Mouse (Mus musculus): ENCODE data around the gene Rnf141. TPM values are rescaled to one million over a fixed set of nuclear protein-coding genes. Genes with fewer than 3 reads are reported as not detected.

The Rnf141 gene
- polyA plus RNA-seq, 1 experiment, result 12.4 TPM

GRCm38 (mm10) chr7:110781231-110781711, 63.0 kb downstream of the Rnf141 start:
- no peak for DNase-seq (ENCODE audit: low read depth in 1 of 2, low spot score in 2 of 2)
- no peaks in the 10 kb centered on the region for H3K27me3 ChIP-seq (ENCODE audit: control insufficient read depth, insufficient read depth, low read length)
- no peak overlapping the region for H3K4me3 ChIP-seq (ENCODE audit: extremely low read depth, insufficient read depth, insufficient read length)
- H3K27ac ChIP-seq (ENCODE audit: insufficient read depth, low read length), result no peak overlapping the region
- TF ChIP-seq CTCF (IDR thresholded peaks at IDR 0.05; ENCODE audit: extremely low read depth, insufficient read depth, insufficient read length, insufficient replicate concordance), result no peak
- no peak for TF ChIP-seq POLR2A (IDR thresholded peaks at IDR 0.05; ENCODE audit: low read depth, low read length)
- peaks cover 11% of the 10 kb centered on the region; the same call in 1 of the 2 replicates for H3K4me1 ChIP-seq (ENCODE audit: control insufficient read depth, insufficient read depth, insufficient read length)
- H3K36me3 ChIP-seq (ENCODE audit: control insufficient read depth, insufficient read depth, low read length), result peaks cover 2% of the 10 kb centered on the region; the same call in 1 of the 2 replicates
- WGBS, result 84% methylated on average over 2 of the region's 2 CpGs

DNA sequence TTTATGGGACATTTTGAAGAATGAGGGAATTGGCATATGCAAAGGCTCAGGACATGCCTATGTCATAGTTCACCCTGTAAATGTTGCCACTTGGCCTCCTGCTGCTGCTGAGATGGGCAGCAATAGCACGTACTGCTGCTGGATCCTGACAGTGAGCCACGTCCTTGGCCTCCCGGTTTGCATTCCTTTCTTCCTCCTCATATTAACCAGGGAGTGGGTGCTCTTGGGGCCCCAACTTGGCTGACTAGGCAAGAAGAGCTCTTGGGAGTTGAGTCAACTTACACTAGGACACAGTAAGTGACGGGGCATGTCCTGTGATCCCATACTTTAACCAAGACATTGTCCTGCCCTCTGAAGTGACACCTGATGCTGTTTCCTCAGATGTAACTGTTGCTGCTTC, 63.7 kb downstream of the Rnf141 start:
- Histone ChIP-seq H3K27me3 (ENCODE audit: control insufficient read depth, insufficient read depth, low read length) (no peaks in the 10 kb centered on the region), H3K4me3 (ENCODE audit: extremely low read depth, insufficient read depth, insufficient read length) (no peak overlapping the region), H3K4me1 (ENCODE audit: control insufficient read depth, insufficient read depth, insufficient read length) (peaks cover 13% of the 10 kb centered on the region; the same call in 1 of the 2 replicates), H3K27ac (ENCODE audit: insufficient read depth, low read length) (no peak overlapping the region), H3K36me3 (ENCODE audit: control insufficient read depth, insufficient read depth, low read length) (peaks cover 2% of the 10 kb centered on the region; the same call in 1 of the 2 replicates)
- no peak for DNase-seq (ENCODE audit: low read depth in 1 of 2, low spot score in 2 of 2)
- TF ChIP-seq POLR2A (IDR thresholded peaks at IDR 0.05; ENCODE audit: low read depth, low read length) (no peak), CTCF (IDR thresholded peaks at IDR 0.05; ENCODE audit: extremely low read depth, insufficient read depth, insufficient read length, insufficient replicate concordance) (no peak)
- WGBS, result 87% methylated on average over 4 of the region's 4 CpGs

- H3K4me1 ChIP-seq (ENCODE audit: control insufficient read depth, insufficient read depth, insufficient read length), result peaks cover 13% of the 10 kb centered on the region; the same call in 1 of the 2 replicates
- no peak overlapping the region for H3K27ac ChIP-seq (ENCODE audit: insufficient read depth, low read length)
- no peak overlapping the region for H3K4me3 ChIP-seq (ENCODE audit: extremely low read depth, insufficient read depth, insufficient read length)
- H3K36me3 ChIP-seq (ENCODE audit: control insufficient read depth, insufficient read depth, low read length), result peaks cover 2% of the 10 kb centered on the region; the same call in 1 of the 2 replicates
- TF ChIP-seq POLR2A (IDR thresholded peaks at IDR 0.05; ENCODE audit: low read depth, low read length) (no peak), CTCF (IDR thresholded peaks at IDR 0.05; ENCODE audit: extremely low read depth, insufficient read depth, insufficient read length, insufficient replicate concordance) (no peak)
- no peaks in the 10 kb centered on the region for H3K27me3 ChIP-seq (ENCODE audit: control insufficient read depth, insufficient read depth, low read length)
- no peak for DNase-seq (ENCODE audit: low read depth in 1 of 2, low spot score in 2 of 2)
- WGBS, result 98% methylated on average over 8 of the region's 8 CpGs
Measured at GRCm38 (mm10) chr7:110779605-110780111, 64.6 kb downstream of the Rnf141 start.

DNA sequence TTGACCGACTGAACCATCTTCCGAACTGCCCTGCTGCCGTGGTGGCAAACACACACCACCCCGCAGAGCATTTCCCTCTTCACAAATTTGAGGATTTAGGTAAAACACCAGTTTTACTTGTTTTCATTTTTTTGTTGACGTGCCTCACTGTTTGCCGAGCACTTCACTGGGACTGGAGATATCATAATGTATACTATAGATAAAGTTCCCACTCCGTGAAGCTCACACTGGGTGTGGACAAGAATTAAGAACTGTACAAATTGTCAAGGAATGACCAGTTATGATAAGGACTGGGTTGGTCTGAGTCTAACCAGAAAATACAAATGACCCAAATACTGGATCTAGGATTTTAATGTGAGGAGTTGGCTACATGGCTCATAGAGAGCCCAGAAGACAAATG, 65.3 kb downstream of the Rnf141 start:
- Histone ChIP-seq H3K36me3 (ENCODE audit: control insufficient read depth, insufficient read depth, low read length) (peaks cover 2% of the 10 kb centered on the region; the same call in 1 of the 2 replicates), H3K27ac (ENCODE audit: insufficient read depth, low read length) (peak overlapping the region; percentile 21; the same call in 1 of the 2 replicates), H3K27me3 (ENCODE audit: control insufficient read depth, insufficient read depth, low read length) (no peaks in the 10 kb centered on the region), H3K4me3 (ENCODE audit: extremely low read depth, insufficient read depth, insufficient read length) (no peak overlapping the region), H3K4me1 (ENCODE audit: control insufficient read depth, insufficient read depth, insufficient read length) (peaks cover 16% of the 10 kb centered on the region; the same call in 1 of the 2 replicates)
- WGBS, result 89% methylated on average over 7 of the region's 7 CpGs
- TF ChIP-seq POLR2A (IDR thresholded peaks at IDR 0.05; ENCODE audit: low read depth, low read length), result no peak
- TF ChIP-seq CTCF (IDR thresholded peaks at IDR 0.05; ENCODE audit: extremely low read depth, insufficient read depth, insufficient read length, insufficient replicate concordance), result no peak
- DNase-seq (ENCODE audit: low read depth in 1 of 2, low spot score in 2 of 2), result no peak

GRCm38 (mm10) chr7:110777146-110778001, 66.9 kb downstream of the Rnf141 start:
- 90% methylated on average over 18 of the region's 18 CpGs for WGBS
- TF ChIP-seq CTCF (IDR thresholded peaks at IDR 0.05; ENCODE audit: extremely low read depth, insufficient read depth, insufficient read length, insufficient replicate concordance) (no peak), POLR2A (IDR thresholded peaks at IDR 0.05; ENCODE audit: low read depth, low read length) (no peak)
- Histone ChIP-seq H3K36me3 (ENCODE audit: control insufficient read depth, insufficient read depth, low read length) (peaks cover 2% of the 10 kb centered on the region; the same call in 1 of the 2 replicates), H3K4me1 (ENCODE audit: control insufficient read depth, insufficient read depth, insufficient read length) (peaks cover 28% of the 10 kb centered on the region), H3K27me3 (ENCODE audit: control insufficient read depth, insufficient read depth, low read length) (no peaks in the 10 kb centered on the region), H3K4me3 (ENCODE audit: extremely low read depth, insufficient read depth, insufficient read length) (no peak overlapping the region), H3K27ac (ENCODE audit: insufficient read depth, low read length) (no peak overlapping the region)
- no peak for DNase-seq (ENCODE audit: low read depth in 1 of 2, low spot score in 2 of 2)

DNA sequence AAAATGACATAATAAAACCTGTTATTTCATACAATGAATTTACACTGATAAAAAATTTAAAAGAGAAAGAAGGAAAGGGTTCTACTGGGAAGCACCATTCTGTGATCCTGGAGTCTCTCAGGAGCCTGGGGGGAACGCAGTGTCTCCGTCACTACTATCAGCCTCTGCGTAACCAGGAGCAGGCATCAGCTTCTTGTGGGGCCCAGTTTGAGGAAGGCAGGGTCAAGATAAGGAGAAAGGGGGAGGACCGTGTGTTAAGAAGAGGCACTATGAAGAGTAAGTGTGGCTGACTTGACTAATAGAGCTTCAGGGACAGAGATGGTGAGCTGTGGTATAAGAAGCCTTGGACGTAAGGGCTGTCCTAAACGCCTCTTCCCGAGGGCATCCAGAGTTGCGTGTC, 69.6 kb downstream of the Rnf141 start:
- 78% methylated on average over 8 of the region's 8 CpGs for WGBS
- H3K4me3 ChIP-seq (ENCODE audit: extremely low read depth, insufficient read depth, insufficient read length), result peak overlapping the region; percentile 24

More for the DNA sequence above, 69.6 kb downstream of the Rnf141 start:
- DNase-seq (ENCODE audit: low read depth in 1 of 2, low spot score in 2 of 2), result no peak
- Histone ChIP-seq H3K36me3 (ENCODE audit: control insufficient read depth, insufficient read depth, low read length) (peaks cover 2% of the 10 kb centered on the region; the same call in 1 of the 2 replicates), H3K4me1 (ENCODE audit: control insufficient read depth, insufficient read depth, insufficient read length) (peaks cover 32% of the 10 kb centered on the region), H3K27ac (ENCODE audit: insufficient read depth, low read length) (0 out of 2 replicates have a peak overlapping the region, but pooled peaks have one; percentile 26), H3K27me3 (ENCODE audit: control insufficient read depth, insufficient read depth, low read length) (no peaks in the 10 kb centered on the region)
- TF ChIP-seq CTCF (IDR thresholded peaks at IDR 0.05; ENCODE audit: extremely low read depth, insufficient read depth, insufficient read length, insufficient replicate concordance) (no peak), POLR2A (IDR thresholded peaks at IDR 0.05; ENCODE audit: low read depth, low read length) (no peak)
